Mouse (Mus musculus) embryonic facial prominence, embryonic 11.5 days (tissue): ENCODE data around the gene Pibf1. TPM values are rescaled to one million over a fixed set of nuclear protein-coding genes. Genes with fewer than 3 reads are reported as not detected.
A peak's percentile ranks its signal among the peaks of the same experiment; 100 is the strongest.

Source experiments
- ATAC-seq: fragments of 200-750 bp; cut with Nextera tagmentation; replicated peaks from 2 replicates; pipeline ENCODE4 v1.8.0; 2017; ENCODE audit warnings: low read depth; ENCODE audit not compliant: insufficient number of reproducible peaks, low FRiP score, low TSS enrichment
- DNase-seq: peaks from one replicate; pipeline ENCODE4 v3.0.0-alpha.2; 2015; ENCODE audit warnings: low spot score
- H3K27ac ChIP-seq: fragments of 300-500 bp; sonication (generic); replicated peaks from 2 replicates; pipeline ENCODE4 v1.5.1; 2014; ENCODE audit warnings: mild to moderate bottlenecking, low read depth, low read length, control low read depth
- H3K27me3 ChIP-seq: fragments of 300-500 bp; sonication (generic); 2 replicates; pipeline ENCODE4 v1.6.1; 2014; ENCODE audit warnings: mild to moderate bottlenecking, low read length, moderate library complexity, mixed read lengths; ENCODE audit not compliant: control insufficient read depth, insufficient read depth
- H3K36me3 ChIP-seq: fragments of 300-500 bp; sonication (generic); replicated peaks from 2 replicates; pipeline ENCODE4 v1.6.1; 2014; ENCODE audit warnings: low read depth, mild to moderate bottlenecking, low read length, moderate library complexity, mixed read lengths; ENCODE audit not compliant: control insufficient read depth, insufficient read depth
- H3K4me1 ChIP-seq: fragments of 300-500 bp; sonication (generic); 2 replicates; pipeline ENCODE4 v1.6.1; 2014; ENCODE audit warnings: low read length, mixed read lengths; ENCODE audit not compliant: control insufficient read depth, insufficient read depth
- H3K4me2 ChIP-seq: fragments of 300-500 bp; sonication (generic); 2 replicates; pipeline ENCODE4 v1.6.1; 2014; ENCODE audit warnings: low read depth, mild to moderate bottlenecking, control low read depth, low read length, moderate library complexity
- H3K4me3 ChIP-seq: fragments of 300-500 bp; sonication (generic); 2 replicates; pipeline ENCODE4 v1.5.1; 2014; ENCODE audit warnings: low read depth, low read length, control low read depth
- H3K9ac ChIP-seq: fragments of 300-500 bp; sonication (generic); replicated peaks from 2 replicates; pipeline ENCODE4 v1.6.1; 2014; ENCODE audit warnings: mild to moderate bottlenecking, control low read depth, low read length
- H3K9me3 ChIP-seq: fragments of 300-500 bp; sonication (generic); replicated peaks from 2 replicates; pipeline ENCODE4 v1.6.1; 2016; ENCODE audit warnings: mild to moderate bottlenecking, low read length, inconsistent platforms, mixed read lengths; ENCODE audit not compliant: control insufficient read depth
- WGBS: fragments of 180-500 bp; shearing (Covaris S2); extraction: QIAGEN DNeasy Blood & Tissue Kit; methylation state at CpG from one replicate; pipeline ENCODE4 v1.1.7; 2014; 5-methylcytosine and 5-hydroxymethylcytosine counted together
- polyA plus RNA-seq: library from polyadenylated mRNA; unstranded; fragments of >200 nt; fragmentation: Nextera tagmentation; extraction: Ambion mirVana; gene quantifications from 2 replicates; pipeline ENCODE4 v1.2.1, GENCODE M21; 2014

Pibf1 gene
- 26.8 and 28.1 TPM in 2 replicates for polyA plus RNA-seq

- H3K9ac ChIP-seq, result peak within 1 kb of the TSS; percentile 94
- peak within 1 kb of the TSS; percentile 59 for H3K27ac ChIP-seq
- WGBS, result under 1% methylated on average over 73 of the region's 73 CpGs
- H3K9me3 ChIP-seq, result no peaks in the 10 kb centered on the region
- peak within 1 kb of the TSS; percentile 93 for H3K4me3 ChIP-seq
- ATAC-seq, result peak; percentile 99
- DNase-seq, result peak; percentile 99
- H3K27me3 ChIP-seq, result no peaks in the 10 kb centered on the region
- no peaks in the 10 kb centered on the region; the same call in 1 of the 2 replicates for H3K4me1 ChIP-seq
- H3K4me2 ChIP-seq, result peak within 1 kb of the TSS; percentile 63
- H3K36me3 ChIP-seq, result no peaks in the 10 kb centered on the region; the same call in none of the 2 replicates
These were observed at the start of gene Pibf1, which contains the start of gene Dis3 for GRCm38 (mm10) chr14:99099267-99099966. TSS of gene Pibf1 (plus strand) at chr14:99099424. TSS of gene Dis3 (minus strand) at chr14:99099770.

GRCm38 (mm10) chr14:99058959-99059586, 40.2 kb upstream of the Pibf1 start:
- no peak overlapping the region for H3K4me2 ChIP-seq
- H3K9me3 ChIP-seq, result no peaks in the 10 kb centered on the region
- no peak for DNase-seq
- peaks cover 4% of the 10 kb centered on the region for H3K36me3 ChIP-seq
- H3K4me1 ChIP-seq, result no peaks in the 10 kb centered on the region
- 91% methylated on average over 7 of the region's 7 CpGs for WGBS
- no peaks in the 10 kb centered on the region for H3K27me3 ChIP-seq
- no peak overlapping the region for H3K27ac ChIP-seq
- no peak overlapping the region for H3K4me3 ChIP-seq
- ATAC-seq, result no peak
- no peak overlapping the region for H3K9ac ChIP-seq

DNA sequence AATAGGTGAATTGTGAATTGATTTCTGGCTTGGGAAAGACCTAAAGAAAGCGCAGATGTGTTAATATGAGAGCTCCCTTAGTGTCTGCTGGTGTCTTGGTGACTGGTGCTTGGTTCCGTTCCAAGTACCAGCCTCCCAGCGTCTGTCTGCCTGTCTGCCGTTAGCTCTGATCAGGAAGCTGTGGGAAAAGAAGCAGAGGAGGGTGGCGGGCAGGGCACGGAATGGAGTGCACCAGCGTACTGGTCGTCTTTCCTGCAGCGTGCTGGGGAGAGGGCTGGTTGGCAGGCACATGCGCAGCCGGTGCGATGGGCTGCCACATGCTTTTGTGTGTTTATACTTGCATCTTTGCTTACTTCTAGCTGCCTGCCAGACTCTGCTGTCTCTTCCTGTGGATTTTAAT, 38.6 kb upstream of the Pibf1 start:
- H3K36me3 ChIP-seq, result peaks cover 4% of the 10 kb centered on the region

GRCm38 (mm10) chr14:99063091-99063490, 36.1 kb upstream of the Pibf1 start:
- Histone ChIP-seq H3K4me1 (no peaks in the 10 kb centered on the region), H3K27ac (no peak overlapping the region), H3K9me3 (no peaks in the 10 kb centered on the region), H3K4me3 (no peak overlapping the region), H3K27me3 (no peaks in the 10 kb centered on the region), H3K36me3 (peaks cover 4% of the 10 kb centered on the region), H3K9ac (no peak overlapping the region), H3K4me2 (no peak overlapping the region)
- 93% methylated on average over 2 of the region's 2 CpGs for WGBS
- no peak for ATAC-seq
- DNase-seq, result no peak

More for the DNA sequence above, 38.6 kb upstream of the Pibf1 start:
- Histone ChIP-seq H3K4me2 (no peak overlapping the region), H3K9me3 (no peaks in the 10 kb centered on the region), H3K4me1 (no peaks in the 10 kb centered on the region), H3K27ac (no peak overlapping the region), H3K9ac (no peak overlapping the region), H3K4me3 (no peak overlapping the region), H3K27me3 (no peaks in the 10 kb centered on the region)
- ATAC-seq (no peak), DNase-seq (no peak)
- WGBS, result 96% methylated on average over 12 of the region's 12 CpGs

GRCm38 (mm10) chr14:99071146-99071545, 28.1 kb upstream of the Pibf1 start:
- Histone ChIP-seq H3K27me3 (no peaks in the 10 kb centered on the region), H3K4me2 (no peak overlapping the region), H3K9me3 (no peaks in the 10 kb centered on the region), H3K9ac (no peak overlapping the region), H3K27ac (no peak overlapping the region), H3K4me3 (no peak overlapping the region), H3K4me1 (no peaks in the 10 kb centered on the region), H3K36me3 (peaks cover 5% of the 10 kb centered on the region)
- no peak for DNase-seq
- WGBS, result 92% methylated on average over 4 of the region's 4 CpGs
- ATAC-seq, result no peak

DNA sequence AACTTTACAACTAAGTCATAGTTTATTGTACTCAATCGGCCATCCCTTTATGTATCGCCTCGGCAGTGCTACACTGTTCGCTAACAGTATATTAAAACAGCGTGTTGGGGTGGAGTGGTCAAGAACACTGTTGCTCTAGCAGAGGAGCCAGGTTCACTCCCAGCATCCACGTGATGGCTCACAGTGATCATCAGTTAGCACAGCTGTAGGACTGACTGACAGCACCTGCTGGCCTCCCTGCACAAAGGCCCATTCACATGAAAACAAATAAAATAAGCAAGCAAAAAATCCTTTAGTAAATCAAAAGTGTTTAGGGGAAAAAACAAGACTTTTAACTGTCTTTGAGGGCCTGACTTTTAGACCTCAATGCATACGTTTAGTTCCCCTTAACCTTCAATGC, 10.3 kb upstream of the Pibf1 start:
- peaks cover 2% of the 10 kb centered on the region; the same call in 1 of the 2 replicates for H3K36me3 ChIP-seq
- DNase-seq (no peak), ATAC-seq (no peak)
- H3K9me3 ChIP-seq, result no peaks in the 10 kb centered on the region
- H3K27me3 ChIP-seq, result no peaks in the 10 kb centered on the region
- H3K4me3 ChIP-seq, result no peak overlapping the region
- H3K4me1 ChIP-seq, result no peaks in the 10 kb centered on the region
- WGBS, result 90% methylated on average over 7 of the region's 7 CpGs
- H3K9ac ChIP-seq, result no peak overlapping the region
- H3K4me2 ChIP-seq, result no peak overlapping the region
- H3K27ac ChIP-seq, result no peak overlapping the region

DNA sequence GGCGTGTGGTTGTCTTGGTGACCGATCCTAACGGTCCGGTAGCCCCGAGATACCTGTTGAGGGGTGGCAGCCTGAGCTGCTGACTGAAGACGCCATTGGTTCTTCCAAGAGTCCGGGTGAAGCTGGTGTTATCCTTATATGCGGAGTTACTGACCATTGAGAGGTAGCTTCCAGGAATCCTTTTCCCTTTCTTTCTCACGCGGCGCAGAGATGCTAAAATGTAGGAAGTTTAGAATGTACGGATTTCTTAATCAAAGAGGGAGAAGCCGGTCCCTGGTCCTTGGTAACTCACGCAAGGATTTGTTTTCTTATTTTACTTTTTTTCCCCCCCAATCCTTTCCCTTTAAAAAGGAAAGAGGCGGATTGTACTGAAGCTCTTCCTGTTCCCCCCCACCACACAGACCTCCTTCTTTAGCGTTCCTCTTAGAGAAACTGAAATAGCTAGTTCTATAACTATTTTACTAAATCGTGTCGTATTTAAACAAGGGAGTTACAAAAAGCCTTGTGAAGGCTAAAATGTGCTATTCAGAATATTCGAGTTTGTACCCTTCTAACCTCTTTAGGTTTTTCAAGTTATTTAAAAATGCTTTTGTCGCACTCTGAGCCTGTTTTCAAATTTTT, 853 bp downstream of the Pibf1 start:
- no peak for DNase-seq
- no peaks in the 10 kb centered on the region; the same call in 1 of the 2 replicates for H3K4me1 ChIP-seq
- peak overlapping the region; percentile 45 for H3K4me2 ChIP-seq
- no peak for ATAC-seq
- no peaks in the 10 kb centered on the region for H3K9me3 ChIP-seq
- WGBS, result 6% methylated on average over 20 of the region's 20 CpGs
- peak overlapping the region; percentile 93 for H3K4me3 ChIP-seq
- H3K36me3 ChIP-seq, result no peaks in the 10 kb centered on the region; the same call in none of the 2 replicates
- H3K27me3 ChIP-seq, result no peaks in the 10 kb centered on the region
- H3K27ac ChIP-seq, result no peak overlapping the region
- peak overlapping the region; percentile 46 for H3K9ac ChIP-seq

DNA sequence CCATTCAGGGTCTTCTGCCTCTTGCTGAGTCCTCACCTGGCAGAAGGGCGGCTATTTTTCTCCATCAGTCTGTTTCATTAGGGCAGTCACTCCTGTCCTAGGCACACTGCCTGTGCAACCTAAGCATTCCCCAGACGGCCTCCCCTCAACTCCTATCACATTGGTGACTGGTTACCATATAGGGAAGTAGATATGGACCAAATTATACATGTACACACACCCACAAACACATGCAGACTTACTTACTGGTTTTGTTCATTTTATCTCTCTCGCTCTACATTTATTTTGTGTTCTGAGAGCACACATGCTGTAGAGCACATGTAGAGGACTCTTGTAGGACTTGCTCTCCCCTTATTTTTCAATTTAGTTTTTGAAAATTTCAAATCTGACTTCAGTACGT, 3.8 kb downstream of the Pibf1 start:
- no peak overlapping the region for H3K4me2 ChIP-seq
- H3K27me3 ChIP-seq, result no peaks in the 10 kb centered on the region
- no peak overlapping the region for H3K4me3 ChIP-seq
- H3K4me1 ChIP-seq, result no peaks in the 10 kb centered on the region; the same call in 1 of the 2 replicates
- no peaks in the 10 kb centered on the region for H3K9me3 ChIP-seq
- no peak for DNase-seq
- H3K27ac ChIP-seq, result no peak overlapping the region
- WGBS, result 90% methylated on average over 4 of the region's 4 CpGs
- H3K36me3 ChIP-seq, result no peaks in the 10 kb centered on the region
- no peak for ATAC-seq
- no peak overlapping the region for H3K9ac ChIP-seq
